Mouse (Mus musculus): ENCODE results near the gene Sfxn2.

DNA sequence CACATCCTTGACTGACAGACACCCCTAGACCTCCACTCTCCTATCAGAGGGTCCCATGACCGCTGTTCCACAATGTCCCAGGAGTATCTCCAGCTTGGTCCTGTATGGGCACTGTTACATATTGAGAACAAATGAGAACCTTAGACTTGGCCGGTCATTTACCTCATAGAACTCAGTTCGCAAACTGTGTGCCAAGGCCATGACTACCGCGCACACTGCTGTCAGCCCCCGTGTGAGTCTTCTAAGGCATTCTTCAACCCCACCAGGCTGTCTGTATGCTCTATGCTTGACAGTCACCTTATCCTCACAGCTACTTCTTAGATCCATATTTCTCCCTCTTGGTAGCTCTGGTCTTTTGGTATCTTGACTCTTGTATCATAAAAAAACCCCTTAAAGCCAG is 46.4 kb downstream of the Sfxn2 start:
- no peak for TF ChIP-seq EP300 (optimal IDR thresholded peaks at IDR 0.05)
- no peak for TF ChIP-seq CTCF (IDR thresholded peaks at IDR 0.05; ENCODE audit: low read depth)

Data from stomach, postnatal 0 days (tissue).